Mouse (Mus musculus) 3134 (cell line): ENCODE measurements around the gene 2010111I01Rik.
"Not testable (repeated sequence)": the region's sequence is repeated elsewhere in the genome, so short reads cannot be mapped to it uniquely, and the experiment has no call there.

Source experiments
- DNase-seq: peaks from one replicate; pipeline ENCODE4 v3.0.0-alpha.2; 2011; ENCODE audit warnings: low spot score; ENCODE audit not compliant: insufficient read length; ENCODE audit errors: extremely low read depth

The 2010111I01Rik gene

GRCm38 (mm10) chr13:63187145-63188143 is 222.8 kb downstream of the 2010111I01Rik start:
- peak; percentile 68 for DNase-seq

GRCm38 (mm10) chr13:63188306-63188705 is 223.6 kb downstream of the 2010111I01Rik start:
- DNase-seq, result no peak

- no peak for DNase-seq
Observed at GRCm38 (mm10) chr13:63188811-63189210, 224.1 kb downstream of the 2010111I01Rik start.

GRCm38 (mm10) chr13:63193423-63193822 is 228.7 kb downstream of the 2010111I01Rik start:
- no peak for DNase-seq

GRCm38 (mm10) chr13:63198038-63198437 is 233.3 kb downstream of the 2010111I01Rik start:
- no peak for DNase-seq

- no peak for DNase-seq
Observed at GRCm38 (mm10) chr13:63199588-63199987, 234.9 kb downstream of the 2010111I01Rik start.

GRCm38 (mm10) chr13:63203502-63204278 is 239.0 kb downstream of the 2010111I01Rik start:
- no peak for DNase-seq

GRCm38 (mm10) chr13:63205750-63206149 is 241.1 kb downstream of the 2010111I01Rik start:
- DNase-seq, result no peak

GRCm38 (mm10) chr13:63206396-63206795 is 241.7 kb downstream of the 2010111I01Rik start:
- no peak for DNase-seq

GRCm38 (mm10) chr13:63216537-63216936 is 251.8 kb downstream of the 2010111I01Rik start:
- no peak for DNase-seq

GRCm38 (mm10) chr13:63223026-63223770 is 258.5 kb downstream of the 2010111I01Rik start:
- DNase-seq, result no peak

- DNase-seq, result no peak
Observed at GRCm38 (mm10) chr13:63225796-63226583, 261.3 kb downstream of the 2010111I01Rik start.

- DNase-seq, result no peak
Observed at GRCm38 (mm10) chr13:63227785-63228184, 263.1 kb downstream of the 2010111I01Rik start.

- DNase-seq, result no peak
Observed at GRCm38 (mm10) chr13:63230955-63231701, 266.4 kb downstream of the 2010111I01Rik start.

GRCm38 (mm10) chr13:63231702-63232070 is 267.0 kb downstream of the 2010111I01Rik start:
- DNase-seq, result no peak

GRCm38 (mm10) chr13:63232558-63232957 is 267.9 kb downstream of the 2010111I01Rik start:
- no peak for DNase-seq

GRCm38 (mm10) chr13:63234520-63234919 is 269.8 kb downstream of the 2010111I01Rik start:
- not testable (repeated sequence) for DNase-seq

GRCm38 (mm10) chr13:63235551-63235950 is 270.9 kb downstream of the 2010111I01Rik start:
- no peak for DNase-seq
